Mouse (Mus musculus) cortical plate, adult 2 months (tissue): ENCODE results near the gene H2-T22.
"Not testable (repeated sequence)": the region's sequence is repeated elsewhere in the genome, so short reads cannot be mapped to it uniquely, and the experiment has no call there.

Source experiments
- CTCF ChIP-seq: fragments of 200-500 bp; IDR thresholded peaks from 2 replicates; pipeline ENCODE4 v1.5.1; 2011; ENCODE audit warnings: mild to moderate bottlenecking, control low read depth, low read length; ENCODE audit not compliant: insufficient read depth; ENCODE audit errors: extremely low read depth
- POLR2A ChIP-seq: fragments of 200-500 bp; IDR thresholded peaks from 2 replicates; pipeline ENCODE4 v1.6.1; 2011; ENCODE audit warnings: mild to moderate bottlenecking, low read length, control low read depth; ENCODE audit not compliant: insufficient read depth; ENCODE audit errors: extremely low read depth

DNA sequence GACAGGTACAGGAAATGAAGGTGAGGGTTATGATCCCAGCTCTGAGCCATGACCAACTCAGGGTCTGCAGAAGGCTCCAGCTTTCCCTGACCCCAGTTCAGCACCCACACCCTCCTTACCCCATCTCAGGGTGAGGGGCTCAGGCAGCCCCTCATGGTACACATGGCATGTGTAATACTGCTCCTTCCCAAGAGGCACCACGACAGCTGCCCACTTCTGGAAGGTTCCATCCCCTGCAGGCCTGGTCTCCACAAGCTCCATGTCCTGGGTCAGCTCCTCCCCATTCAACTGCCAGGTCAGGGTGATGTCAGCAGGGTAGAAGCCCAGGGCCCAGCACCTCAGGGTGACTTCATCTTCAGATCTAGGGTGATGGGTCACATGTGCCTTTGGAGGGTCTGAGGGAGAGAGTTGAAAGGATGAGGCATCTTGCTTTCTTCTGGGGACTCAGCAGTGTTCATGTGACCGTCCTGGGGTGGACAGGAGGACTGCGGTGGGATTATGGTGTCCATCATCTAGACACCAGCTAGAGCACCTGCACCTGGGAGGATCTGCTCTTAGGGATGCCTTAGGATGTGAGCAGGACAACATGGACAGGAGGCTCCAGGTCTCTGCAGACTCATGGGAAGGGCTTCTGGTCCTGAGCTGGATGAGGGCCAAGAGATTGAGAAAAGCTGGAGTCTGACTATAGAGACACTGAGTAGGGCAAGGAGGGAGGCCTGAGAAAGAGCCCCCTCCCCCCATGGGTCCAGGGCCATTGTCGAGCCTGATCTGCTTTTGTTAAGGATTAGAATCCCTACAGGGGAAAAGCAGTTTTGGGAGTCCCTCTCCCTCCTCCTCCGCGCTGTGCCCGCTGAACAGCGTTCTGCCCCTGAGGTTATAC, 11.6 kb downstream of the H2-T22 start:
- TF ChIP-seq POLR2A, CTCF: not testable (repeated sequence)
